Mouse (Mus musculus): ENCODE data around the gene Wbp11. TPM values are rescaled to one million over a fixed set of nuclear protein-coding genes. Genes with fewer than 3 reads are reported as not detected.

Wbp11 gene
- polyA plus RNA-seq, 1 experiment from 2014 or later, result 65.3 TPM

GRCm38 (mm10) chr6:136792884-136793758 is 34.9 kb downstream of the Wbp11 start:
- Histone ChIP-seq H3K4me1 (ENCODE audit: control insufficient read depth, insufficient read depth, low read length) (peaks cover 3% of the 10 kb centered on the region; the same call in 1 of the 2 replicates), H3K27me3 (replicated peaks; ENCODE audit: control insufficient read depth, insufficient read depth, low read length) (no peaks in the 10 kb centered on the region), H3K9me3 (replicated peaks; ENCODE audit: control insufficient read depth, low read length) (no peaks in the 10 kb centered on the region), H3K4me3 (ENCODE audit: low read depth, low read length) (peak overlapping the region; percentile 32), H3K27ac (ENCODE audit: low read depth, low read length) (no peak overlapping the region), H3K4me2 (ENCODE audit: low read length) (peak overlapping the region; percentile 66), H3K36me3 (ENCODE audit: control insufficient read depth, insufficient read depth, low read length) (no peaks in the 10 kb centered on the region), H3K9ac (ENCODE audit: low read length) (peak overlapping the region; percentile 51; the same call in 1 of the 2 replicates)
- DNase-seq (ENCODE audit: low spot score), result no peak
- 23% methylated on average over 16 of the region's 16 CpGs for WGBS
- ATAC-seq, result no peak

GRCm38 (mm10) chr6:136789391-136789971 is 38.6 kb downstream of the Wbp11 start:
- ATAC-seq (no peak), DNase-seq (ENCODE audit: low spot score) (no peak)
- Histone ChIP-seq H3K9ac (ENCODE audit: low read length) (no peak overlapping the region), H3K4me2 (ENCODE audit: low read length) (no peak overlapping the region), H3K9me3 (replicated peaks; ENCODE audit: control insufficient read depth, low read length) (no peaks in the 10 kb centered on the region), H3K4me1 (ENCODE audit: control insufficient read depth, insufficient read depth, low read length) (peaks cover 3% of the 10 kb centered on the region; the same call in 1 of the 2 replicates), H3K36me3 (ENCODE audit: control insufficient read depth, insufficient read depth, low read length) (no peaks in the 10 kb centered on the region), H3K27me3 (replicated peaks; ENCODE audit: control insufficient read depth, insufficient read depth, low read length) (no peaks in the 10 kb centered on the region), H3K4me3 (ENCODE audit: low read depth, low read length) (no peak overlapping the region), H3K27ac (ENCODE audit: low read depth, low read length) (no peak overlapping the region)
- WGBS, result 77% methylated on average over 5 of the region's 5 CpGs

- ATAC-seq, result no peak
- Histone ChIP-seq H3K4me3 (ENCODE audit: low read depth, low read length) (no peak overlapping the region), H3K36me3 (ENCODE audit: control insufficient read depth, insufficient read depth, low read length) (no peaks in the 10 kb centered on the region), H3K27me3 (replicated peaks; ENCODE audit: control insufficient read depth, insufficient read depth, low read length) (no peaks in the 10 kb centered on the region), H3K9me3 (replicated peaks; ENCODE audit: control insufficient read depth, low read length) (no peaks in the 10 kb centered on the region), H3K4me2 (ENCODE audit: low read length) (no peak overlapping the region), H3K27ac (ENCODE audit: low read depth, low read length) (no peak overlapping the region), H3K4me1 (ENCODE audit: control insufficient read depth, insufficient read depth, low read length) (no peaks in the 10 kb centered on the region), H3K9ac (ENCODE audit: low read length) (no peak overlapping the region)
- WGBS, result 82% methylated on average over 9 of the region's 9 CpGs
- DNase-seq (ENCODE audit: low spot score), result no peak
These were observed 45.3 kb downstream of the Wbp11 start for GRCm38 (mm10) chr6:136782761-136783160.

GRCm38 (mm10) chr6:136782146-136782545 is 45.9 kb downstream of the Wbp11 start:
- 89% methylated on average over 12 of the region's 12 CpGs for WGBS
- no peaks in the 10 kb centered on the region for H3K27me3 ChIP-seq (replicated peaks; ENCODE audit: control insufficient read depth, insufficient read depth, low read length)
- no peak overlapping the region for H3K4me3 ChIP-seq (ENCODE audit: low read depth, low read length)
- no peak for ATAC-seq
- H3K9me3 ChIP-seq (replicated peaks; ENCODE audit: control insufficient read depth, low read length), result no peaks in the 10 kb centered on the region
- no peaks in the 10 kb centered on the region for H3K4me1 ChIP-seq (ENCODE audit: control insufficient read depth, insufficient read depth, low read length)
- DNase-seq (ENCODE audit: low spot score), result no peak
- H3K36me3 ChIP-seq (ENCODE audit: control insufficient read depth, insufficient read depth, low read length), result no peaks in the 10 kb centered on the region
- H3K27ac ChIP-seq (ENCODE audit: low read depth, low read length), result no peak overlapping the region
- no peak overlapping the region for H3K4me2 ChIP-seq (ENCODE audit: low read length)
- no peak overlapping the region for H3K9ac ChIP-seq (ENCODE audit: low read length)

GRCm38 (mm10) chr6:136781377-136781986 is 46.6 kb downstream of the Wbp11 start, which contains the start of gene Gucy2c:
Gene Gucy2c (minus strand): TSS chr6:136781765.
- ATAC-seq, result no peak
- 84% methylated on average over 20 of the region's 20 CpGs for WGBS

GRCm38 (mm10) chr6:136776392-136776791 is 51.6 kb downstream of the Wbp11 start:
- DNase-seq (ENCODE audit: low spot score), result no peak
- H3K9me3 ChIP-seq (replicated peaks; ENCODE audit: control insufficient read depth, low read length), result no peaks in the 10 kb centered on the region
- no peak overlapping the region for H3K9ac ChIP-seq (ENCODE audit: low read length)
- H3K4me2 ChIP-seq (ENCODE audit: low read length), result no peak overlapping the region
- H3K4me3 ChIP-seq (ENCODE audit: low read depth, low read length), result no peak overlapping the region
- no peaks in the 10 kb centered on the region for H3K36me3 ChIP-seq (ENCODE audit: control insufficient read depth, insufficient read depth, low read length)
- H3K4me1 ChIP-seq (ENCODE audit: control insufficient read depth, insufficient read depth, low read length), result no peaks in the 10 kb centered on the region
- no peak overlapping the region for H3K27ac ChIP-seq (ENCODE audit: low read depth, low read length)
- WGBS, result 96% methylated on average over 1 of the region's 1 CpGs
- ATAC-seq, result no peak
- H3K27me3 ChIP-seq (replicated peaks; ENCODE audit: control insufficient read depth, insufficient read depth, low read length), result no peaks in the 10 kb centered on the region

More at GRCm38 (mm10) chr6:136781377-136781986, 46.6 kb downstream of the Wbp11 start, which contains the start of gene Gucy2c:
- no peak within 1 kb of the TSS for H3K4me3 ChIP-seq (ENCODE audit: low read depth, low read length)
- no peak within 1 kb of the TSS for H3K4me2 ChIP-seq (ENCODE audit: low read length)
- H3K27ac ChIP-seq (ENCODE audit: low read depth, low read length), result no peak within 1 kb of the TSS
- no peaks in the 10 kb centered on the region for H3K9me3 ChIP-seq (replicated peaks; ENCODE audit: control insufficient read depth, low read length)
- no peaks in the 10 kb centered on the region for H3K36me3 ChIP-seq (ENCODE audit: control insufficient read depth, insufficient read depth, low read length)
- H3K9ac ChIP-seq (ENCODE audit: low read length), result no peak within 1 kb of the TSS
- no peaks in the 10 kb centered on the region for H3K4me1 ChIP-seq (ENCODE audit: control insufficient read depth, insufficient read depth, low read length)
- H3K27me3 ChIP-seq (replicated peaks; ENCODE audit: control insufficient read depth, insufficient read depth, low read length), result no peaks in the 10 kb centered on the region
- no peak for DNase-seq (ENCODE audit: low spot score)

- no peak for DNase-seq (ENCODE audit: low spot score)
- Histone ChIP-seq H3K27me3 (replicated peaks; ENCODE audit: control insufficient read depth, insufficient read depth, low read length) (no peaks in the 10 kb centered on the region), H3K27ac (ENCODE audit: low read depth, low read length) (no peak overlapping the region), H3K4me1 (ENCODE audit: control insufficient read depth, insufficient read depth, low read length) (no peaks in the 10 kb centered on the region), H3K4me3 (ENCODE audit: low read depth, low read length) (no peak overlapping the region), H3K9me3 (replicated peaks; ENCODE audit: control insufficient read depth, low read length) (no peaks in the 10 kb centered on the region), H3K9ac (ENCODE audit: low read length) (no peak overlapping the region), H3K4me2 (ENCODE audit: low read length) (no peak overlapping the region), H3K36me3 (ENCODE audit: control insufficient read depth, insufficient read depth, low read length) (no peaks in the 10 kb centered on the region)
- WGBS, result 86% methylated on average over 7 of the region's 7 CpGs
- ATAC-seq, result no peak
These were observed 58.2 kb downstream of the Wbp11 start for GRCm38 (mm10) chr6:136769859-136770258.

- WGBS, result 87% methylated on average over 8 of the region's 8 CpGs
- no peaks in the 10 kb centered on the region for H3K4me1 ChIP-seq (ENCODE audit: control insufficient read depth, insufficient read depth, low read length)
These were observed 58.9 kb downstream of the Wbp11 start for GRCm38 (mm10) chr6:136769143-136769542.

More at GRCm38 (mm10) chr6:136769143-136769542, 58.9 kb downstream of the Wbp11 start:
- Histone ChIP-seq H3K9me3 (replicated peaks; ENCODE audit: control insufficient read depth, low read length) (no peaks in the 10 kb centered on the region), H3K4me2 (ENCODE audit: low read length) (no peak overlapping the region), H3K9ac (ENCODE audit: low read length) (no peak overlapping the region), H3K36me3 (ENCODE audit: control insufficient read depth, insufficient read depth, low read length) (no peaks in the 10 kb centered on the region), H3K27me3 (replicated peaks; ENCODE audit: control insufficient read depth, insufficient read depth, low read length) (no peaks in the 10 kb centered on the region), H3K4me3 (ENCODE audit: low read depth, low read length) (no peak overlapping the region), H3K27ac (ENCODE audit: low read depth, low read length) (no peak overlapping the region)
- ATAC-seq (no peak), DNase-seq (ENCODE audit: low spot score) (no peak)
